Comparison of ENCODE assay signal across 21 mouse cellular contexts in the genomic region with DNA sequence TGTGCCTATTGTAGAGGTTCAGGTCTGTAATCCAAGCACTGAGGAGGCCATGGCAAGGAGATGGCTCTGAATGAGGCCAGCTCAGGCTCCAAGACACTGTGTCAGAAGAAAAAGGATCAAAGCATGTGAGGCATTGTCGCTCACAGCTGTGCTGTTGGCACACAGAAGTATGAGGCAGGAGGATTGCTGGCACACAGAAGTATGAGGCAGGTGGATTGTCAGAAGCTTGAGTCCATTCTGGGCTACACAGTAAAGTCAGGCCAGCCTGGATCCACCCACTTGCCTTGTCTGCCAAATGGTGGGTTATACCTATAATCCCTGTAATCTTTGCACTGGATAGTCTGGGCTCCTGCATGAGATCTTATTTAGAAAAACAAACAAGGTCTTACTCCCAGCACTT. TPM values are rescaled to one million over a fixed set of nuclear protein-coding genes. Genes with fewer than 3 reads are reported as not detected.
DNase-seq lines count a peak whose midpoint lies in the region; ATAC-seq and TF ChIP-seq lines count a peak whose summit lies in the region.
"Had no signal": no experiment of that assay in that cellular context is flagged by ENCODE, and none has a peak within 500 bp of the region (broad histone marks: within the 10 kb centered on the region; RNA-seq: fewer than 3 reads in every experiment).

No protein-coding gene starts in this region.

- WGBS in forebrain, embryonic 13.5 days: 100% methylated on average over 1 of the region's 1 CpGs
- 97% methylated on average over 1 of the region's 1 CpGs for WGBS in forebrain, embryonic 10.5 days
- WGBS in heart, adult 2 months: 92% methylated on average over 1 of the region's 1 CpGs

- H3K79me2 ChIP-seq in heart, adult 2 months (replicated peaks; ENCODE audit: control insufficient read depth, insufficient read depth, low read length): no peaks in the 10 kb centered on the region

- no peak overlapping the region for H3K4me2 ChIP-seq in forebrain, embryonic 13.5 days
- H3K4me2 ChIP-seq: embryonic facial prominence, embryonic 12.5 days; heart, embryonic 11.5 days; hindbrain, embryonic 12.5 days; hindbrain, embryonic 15.5 days had no signal

- H3K27me3 ChIP-seq in forebrain, embryonic 13.5 days: no peaks in the 10 kb centered on the region
- no peaks in the 10 kb centered on the region for H3K27me3 ChIP-seq in forebrain, embryonic 10.5 days (ENCODE audit: poor library complexity, severe bottlenecking)
- H3K27me3 ChIP-seq in heart, adult 2 months (ENCODE audit: control insufficient read depth, insufficient read depth, low read length): no peaks in the 10 kb centered on the region
- H3K27me3 ChIP-seq: CH12.LX; embryonic facial prominence, embryonic 12.5 days; hindbrain, embryonic 12.5 days; hindbrain, embryonic 15.5 days; Patski had no signal

- no peak for TF ChIP-seq POLR2A in heart, adult 2 months (IDR thresholded peaks at IDR 0.05; ENCODE audit: insufficient read depth, low read depth, low read length)

- H3K9ac ChIP-seq in forebrain, embryonic 13.5 days: no peak overlapping the region
- H3K9ac ChIP-seq in heart, adult 2 months (ENCODE audit: low read depth, low read length): no peak overlapping the region
- H3K9ac ChIP-seq: embryonic facial prominence, embryonic 12.5 days; hindbrain, embryonic 12.5 days; hindbrain, embryonic 15.5 days had no signal

- intact Hi-C loops in heart, adult 2 months (cut with DNase I): no loop called here

- peak; percentile 28 to 52 for DNase-seq in cerebellum, postnatal 10 days
- no peak for DNase-seq in cerebellum, adult 11-12 months
- no peak for DNase-seq in forebrain, embryonic 10.5 days (ENCODE audit: extremely low spot score, low spot score)
- DNase-seq in brain, adult 2 months (ENCODE audit: low read depth, low spot score): peak; percentile 55
- DNase-seq in heart, adult 2 months: no peak
- DNase-seq: adrenal gland, postnatal 10 days; adrenal gland, postnatal 36 days; B cell, adult 2 months; gastrocnemius, postnatal 10 days; gastrocnemius, postnatal 36 days; kidney, adult 2 months had no signal

- H3K4me3 ChIP-seq in forebrain, embryonic 13.5 days: no peak overlapping the region
- H3K4me3 ChIP-seq in forebrain, embryonic 10.5 days: no peak overlapping the region
- H3K4me3 ChIP-seq in heart, adult 2 months: no peak overlapping the region
- H3K4me3 ChIP-seq: embryonic facial prominence, embryonic 12.5 days; erythroblast, embryonic 14.5 days; hindbrain, embryonic 12.5 days; hindbrain, embryonic 15.5 days had no signal

- TF ChIP-seq CTCF in heart, adult 2 months (IDR thresholded peaks at IDR 0.05): no peak

- H3K27ac ChIP-seq in forebrain, embryonic 13.5 days: peak overlapping the region; percentile 35; the same call in 1 of the 2 replicates
- no peak overlapping the region for H3K27ac ChIP-seq in forebrain, embryonic 10.5 days
- no peak overlapping the region for H3K27ac ChIP-seq in heart, adult 2 months
- H3K27ac ChIP-seq: embryonic facial prominence, embryonic 12.5 days; hindbrain, embryonic 12.5 days; hindbrain, embryonic 15.5 days had no signal

- no peak for ATAC-seq in forebrain, embryonic 13.5 days
- ATAC-seq: intestine, postnatal 0 days; Patski had no signal

- no peak for TF ChIP-seq EP300 in heart, adult 2 months (IDR thresholded peaks at IDR 0.05; ENCODE audit: insufficient read depth, low read depth, low read length)

- no peaks in the 10 kb centered on the region for H3K9me3 ChIP-seq in forebrain, embryonic 13.5 days (replicated peaks)
- H3K9me3 ChIP-seq in forebrain, embryonic 10.5 days: no peaks in the 10 kb centered on the region
- H3K9me3 ChIP-seq: embryonic facial prominence, embryonic 12.5 days; G1E; hindbrain, embryonic 12.5 days; hindbrain, embryonic 15.5 days had no signal

- H3K4me1 ChIP-seq in forebrain, embryonic 13.5 days: no peaks in the 10 kb centered on the region
- no peaks in the 10 kb centered on the region for H3K4me1 ChIP-seq in forebrain, embryonic 10.5 days
- no peaks in the 10 kb centered on the region for H3K4me1 ChIP-seq in heart, adult 2 months (ENCODE audit: control insufficient read depth, insufficient read depth, low read length)
- H3K4me1 ChIP-seq: embryonic facial prominence, embryonic 12.5 days; hindbrain, embryonic 12.5 days; hindbrain, embryonic 15.5 days had no signal

- peaks cover 97% of the 10 kb centered on the region for H3K36me3 ChIP-seq in forebrain, embryonic 13.5 days (ENCODE audit: poor library complexity, severe bottlenecking)
- peaks cover 98% of the 10 kb centered on the region for H3K36me3 ChIP-seq in forebrain, embryonic 10.5 days (replicated peaks)
- H3K36me3 ChIP-seq in heart, adult 2 months (ENCODE audit: control insufficient read depth, insufficient read depth, low read length): no peaks in the 10 kb centered on the region

RNA-seq across cellular contexts. Expression of gene Odf2, which starts 9.1 kb away (rescaled TPM):
- polyA plus RNA-seq in forebrain, embryonic 13.5 days (2015; fragmentation: Nextera tagmentation; extraction: Ambion mirVana): 77.4 and 91.8 TPM in 2 replicates
- polyA plus RNA-seq in forebrain, embryonic 10.5 days (2016; fragmentation: Nextera tagmentation; extraction: Ambion mirVana): 124 and 125 TPM in 2 replicates
- 10 to 100 TPM; 16.6 to 20.1 TPM for total RNA-seq in heart, adult 2 months (2021)
- polyA plus RNA-seq in heart, adult 2 months (2012; rRNA removed): 22.2 and 22.3 TPM in 2 replicates

RNA-seq across cellular contexts. Expression of gene Cercam, which starts 29.1 kb away (rescaled TPM):
- polyA plus RNA-seq in forebrain, embryonic 13.5 days (2015; fragmentation: Nextera tagmentation; extraction: Ambion mirVana): 5.8 and 7.7 TPM in 2 replicates
- 15.0 and 16.3 TPM in 2 replicates for polyA plus RNA-seq in forebrain, embryonic 10.5 days (2016; fragmentation: Nextera tagmentation; extraction: Ambion mirVana)
- 1 to 10 TPM; 3.0 to 4.1 TPM for total RNA-seq in heart, adult 2 months (2021)
- polyA plus RNA-seq in heart, adult 2 months (2012; rRNA removed): 6.9 and 9.1 TPM in 2 replicates

RNA-seq across cellular contexts. Expression of gene Gle1, which starts 37.1 kb away (rescaled TPM):
- 82.5 and 83.3 TPM in 2 replicates for polyA plus RNA-seq in forebrain, embryonic 13.5 days (2015; fragmentation: Nextera tagmentation; extraction: Ambion mirVana)
- 74.9 and 77.4 TPM in 2 replicates for polyA plus RNA-seq in forebrain, embryonic 10.5 days (2016; fragmentation: Nextera tagmentation; extraction: Ambion mirVana)
- 10 to 100 TPM; 23.8 to 25.6 TPM for total RNA-seq in heart, adult 2 months (2021)
- 14.9 and 25.5 TPM in 2 replicates for polyA plus RNA-seq in heart, adult 2 months (2012; rRNA removed)

Comparison
In these comparisons a context has a peak if more than half of its experiments do, and no peak if none do; other contexts are left out.
1. DNase-seq: peak in cerebellum, postnatal 10 days (2 of 2) and brain, adult 2 months (single experiment); none in cerebellum, adult 11-12 months (single experiment), forebrain, embryonic 10.5 days (single experiment) and heart, adult 2 months (0 of 2).